Mouse (Mus musculus) heart, postnatal 0 days (tissue): ENCODE results near the gene Fhl1.

Experiments used
- CTCF ChIP-seq: IDR thresholded peaks from 2 replicates; pipeline ENCODE4 v1.5.1; 2016; ENCODE audit warnings: antibody characterized with exemption, control low read depth, low read depth
- EP300 ChIP-seq: IDR thresholded peaks from 2 replicates; pipeline ENCODE4 v1.6.1; 2016; ENCODE audit warnings: antibody characterized with exemption, low read depth

GRCm38 (mm10) chrX:56827492-56827891 lies 95.9 kb downstream of the Fhl1 start:
- no peak for TF ChIP-seq CTCF
- no peak for TF ChIP-seq EP300
